Mouse (Mus musculus): ENCODE measurements around the gene Fbln5.

GRCm38 (mm10) chr12:101762054-101762453, 56.8 kb downstream of the Fbln5 start:
- TF ChIP-seq ZC3H11A (IDR thresholded peaks at IDR 0.05; ENCODE audit: borderline replicate concordance, low read depth, low read length) (no peak), MAFK (IDR thresholded peaks at IDR 0.05; ENCODE audit: insufficient read depth, low read depth, low read length) (no peak)

Data from ES-E14 (cell line).